Mouse (Mus musculus) kidney, adult 9 months (tissue): Measurements from ENCODE around the gene Adap1.

Experiments
- DNase-seq: peaks from one replicate; pipeline ENCODE4 v3.0.0; 2022

Adap1 gene

GRCm38 (mm10) chr5:139243384-139243783, 82.0 kb downstream of the Adap1 start:
- no peak for DNase-seq

- no peak for DNase-seq
Measured at GRCm38 (mm10) chr5:139241022-139241761, 84.2 kb downstream of the Adap1 start.

- no peak for DNase-seq
Measured at GRCm38 (mm10) chr5:139237436-139237835, 88.0 kb downstream of the Adap1 start.

- no peak for DNase-seq
Measured at GRCm38 (mm10) chr5:139234423-139234822, 91.0 kb downstream of the Adap1 start.

- DNase-seq = no peak
Measured at GRCm38 (mm10) chr5:139232083-139232482, 93.3 kb downstream of the Adap1 start.

- no peak for DNase-seq
Measured at GRCm38 (mm10) chr5:139229716-139230115, 95.7 kb downstream of the Adap1 start.

GRCm38 (mm10) chr5:139228318-139228717, 97.1 kb downstream of the Adap1 start:
- DNase-seq = no peak

GRCm38 (mm10) chr5:139227645-139228044, 97.8 kb downstream of the Adap1 start:
- DNase-seq = no peak

- peak; percentile 60 for DNase-seq
Measured at GRCm38 (mm10) chr5:139227236-139227635, 98.2 kb downstream of the Adap1 start.

- DNase-seq = no peak
Measured at GRCm38 (mm10) chr5:139223331-139223730, 102.1 kb downstream of the Adap1 start.
